Mouse (Mus musculus): Measurements from ENCODE around the gene Rnf151.
"Not testable (repeated sequence)": the region's sequence is repeated elsewhere in the genome, so short reads cannot be mapped to it uniquely, and the experiment has no call there.

Gene Rnf151

DNA sequence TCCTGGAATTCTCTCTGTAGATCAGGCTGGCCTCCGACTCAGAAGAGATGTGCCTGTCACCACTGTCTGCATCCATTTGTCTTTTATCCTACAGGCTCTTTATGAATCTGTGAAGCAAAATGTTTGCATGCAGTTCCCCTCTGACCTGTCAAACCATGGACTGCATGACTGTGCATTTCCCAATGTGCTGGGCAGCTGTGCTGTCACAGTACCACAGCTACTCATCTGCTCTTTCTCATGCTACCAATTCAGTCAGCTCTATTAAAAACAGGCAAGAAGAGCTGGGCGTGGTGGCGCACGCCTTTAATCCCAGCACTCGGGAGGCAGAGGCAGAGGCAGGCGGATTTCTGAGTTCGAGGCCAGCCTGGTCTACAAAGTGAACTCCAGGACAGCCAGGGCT, 50.9 kb downstream of the Rnf151 start:
- DNase-seq (ENCODE audit: low spot score): not testable (repeated sequence)

Measured in ovary, postnatal 14 days (tissue).